Comparison of ENCODE assay signal across 14 mouse cellular contexts in the genomic region with DNA sequence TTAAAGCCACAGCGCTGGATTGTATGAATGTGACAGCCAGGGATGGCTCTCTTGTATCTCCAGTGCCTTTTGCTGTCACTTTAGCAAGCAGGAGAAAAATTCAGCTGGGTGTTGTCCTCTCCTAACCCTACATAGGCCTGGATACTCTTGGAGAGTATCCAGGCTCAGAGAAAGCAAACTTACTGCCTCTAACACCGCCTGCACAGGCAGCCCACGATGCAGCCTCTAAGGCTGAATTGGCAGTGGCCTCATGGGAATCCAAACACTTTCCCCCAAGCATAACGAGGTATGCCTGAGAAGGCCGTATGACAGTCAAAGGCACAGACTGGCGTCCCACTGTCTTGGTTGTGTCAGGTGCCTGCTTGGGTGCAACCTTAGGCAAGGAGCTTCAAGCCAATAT. TPM values are rescaled to one million over a fixed set of nuclear protein-coding genes. Genes with fewer than 3 reads are reported as not detected.
"Had no signal": no experiment of that assay in that cellular context is flagged by ENCODE, and none has a peak within 500 bp of the region (broad histone marks: within the 10 kb centered on the region; RNA-seq: fewer than 3 reads in every experiment).

No protein-coding gene starts in this region.

- H3K27me3 ChIP-seq: midbrain, embryonic 12.5 days; neural tube, embryonic 13.5 days had no signal

- ATAC-seq: intestine, postnatal 0 days; midbrain, embryonic 16.5 days had no signal

- H3K4me3 ChIP-seq: limb, embryonic 12.5 days; midbrain, embryonic 12.5 days; neural tube, embryonic 13.5 days had no signal

- DNase-seq: kidney, adult 8-10 months; kidney, postnatal 25 days; layer of hippocampus, postnatal 36 days; lung, adult 18-20 months; retina, postnatal 1 day; thymus, adult 2 months; thymus, postnatal 25 days had no signal

- H3K4me2 ChIP-seq: limb, embryonic 12.5 days; midbrain, embryonic 12.5 days; neural tube, embryonic 13.5 days had no signal

- H3K9ac ChIP-seq: limb, embryonic 12.5 days; liver, embryonic 14.5 days; midbrain, embryonic 12.5 days; neural tube, embryonic 13.5 days had no signal

- H3K27ac ChIP-seq: limb, embryonic 12.5 days; liver, embryonic 14.5 days; midbrain, embryonic 12.5 days; neural tube, embryonic 13.5 days had no signal

- H3K4me1 ChIP-seq: limb, embryonic 12.5 days; midbrain, embryonic 12.5 days; neural tube, embryonic 13.5 days had no signal

- H3K9me3 ChIP-seq: limb, embryonic 12.5 days; midbrain, embryonic 12.5 days; neural tube, embryonic 13.5 days had no signal

- H3K36me3 ChIP-seq: limb, embryonic 12.5 days; midbrain, embryonic 12.5 days; neural tube, embryonic 13.5 days had no signal

RNA-seq across cellular contexts. Expression of a gene that starts 26.8 kb away (rescaled TPM):
- total RNA-seq: layer of hippocampus, postnatal 36 days; megakaryocyte-erythroid progenitor cell, adult 5-6 weeks had no signal
- polyA plus RNA-seq: midbrain, embryonic 16.5 days had no signal

RNA-seq across cellular contexts. Expression of a gene that starts 56.1 kb away (rescaled TPM):
- total RNA-seq: megakaryocyte-erythroid progenitor cell, adult 5-6 weeks had no signal
